Mouse (Mus musculus): ENCODE data around the gene Aqp3.

Gene Aqp3

DNA sequence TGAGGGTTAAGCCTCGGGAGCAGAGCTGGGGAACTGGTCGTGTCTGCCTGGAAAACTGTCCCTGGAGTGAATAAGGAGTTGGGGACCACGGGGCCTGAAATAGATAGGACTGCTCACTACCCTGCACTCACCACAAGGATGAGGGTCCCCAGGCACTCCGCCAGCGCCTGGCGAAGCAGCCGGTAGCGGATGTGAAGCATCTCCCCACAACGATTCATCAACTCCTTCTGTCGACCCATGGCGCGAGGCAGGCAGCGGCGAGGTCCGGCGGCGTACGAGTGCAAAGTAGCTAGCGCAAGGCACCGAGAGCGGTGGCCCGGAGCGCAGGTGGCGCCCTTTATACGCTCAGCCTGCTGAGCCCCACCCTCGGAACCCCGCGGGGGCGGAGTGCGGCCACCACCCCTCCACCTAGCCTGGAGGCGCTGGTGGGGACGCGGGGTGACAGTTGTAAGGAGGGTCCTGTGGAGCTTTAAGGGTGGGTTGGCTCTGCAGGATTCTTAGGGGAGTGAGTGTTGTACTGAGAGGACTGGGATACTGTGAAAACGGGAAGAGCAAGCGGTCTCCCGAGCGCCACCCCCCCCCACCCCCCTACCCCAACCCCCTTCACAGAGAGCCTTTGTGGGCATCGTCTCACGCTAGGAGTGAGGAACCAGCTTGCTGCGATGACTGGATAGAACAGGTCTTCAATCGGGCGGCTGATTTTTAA, at the start of gene Aqp3:
Gene Aqp3, minus strand, starts transcription at position 313 of the 706 bp plus-strand sequence.
- DNase-seq (ENCODE audit: low spot score) = no peak

GRCm38 (mm10) chr4:41142601-41143000, 44.6 kb upstream of the Aqp3 start:
- DNase-seq (ENCODE audit: low spot score) = no peak

- DNase-seq (ENCODE audit: low spot score) = no peak
Measured at GRCm38 (mm10) chr4:41140174-41140875, 42.3 kb upstream of the Aqp3 start.

DNA sequence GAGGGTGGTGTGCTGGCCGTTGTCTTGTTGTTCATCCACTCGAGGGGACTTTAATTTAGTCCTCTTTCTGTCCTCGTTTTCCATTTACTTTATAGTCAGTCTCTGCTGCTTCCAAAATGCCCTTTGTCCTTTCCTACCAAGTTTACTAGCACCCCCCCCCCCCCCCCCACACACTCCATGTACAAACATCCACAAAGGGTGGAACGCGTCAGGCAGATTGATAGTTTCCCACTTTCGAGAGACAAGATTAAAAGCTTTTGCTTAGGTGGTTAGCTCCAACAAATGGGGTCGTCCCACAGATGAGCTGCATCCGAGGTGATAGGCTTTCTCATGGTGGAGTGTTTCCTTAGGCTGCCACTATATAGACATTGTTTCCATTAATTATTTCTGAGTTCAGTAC, 38.8 kb upstream of the Aqp3 start:
- DNase-seq (ENCODE audit: low spot score) = no peak

GRCm38 (mm10) chr4:41136454-41136805, 38.4 kb upstream of the Aqp3 start:
- DNase-seq (ENCODE audit: low spot score) = no peak

DNA sequence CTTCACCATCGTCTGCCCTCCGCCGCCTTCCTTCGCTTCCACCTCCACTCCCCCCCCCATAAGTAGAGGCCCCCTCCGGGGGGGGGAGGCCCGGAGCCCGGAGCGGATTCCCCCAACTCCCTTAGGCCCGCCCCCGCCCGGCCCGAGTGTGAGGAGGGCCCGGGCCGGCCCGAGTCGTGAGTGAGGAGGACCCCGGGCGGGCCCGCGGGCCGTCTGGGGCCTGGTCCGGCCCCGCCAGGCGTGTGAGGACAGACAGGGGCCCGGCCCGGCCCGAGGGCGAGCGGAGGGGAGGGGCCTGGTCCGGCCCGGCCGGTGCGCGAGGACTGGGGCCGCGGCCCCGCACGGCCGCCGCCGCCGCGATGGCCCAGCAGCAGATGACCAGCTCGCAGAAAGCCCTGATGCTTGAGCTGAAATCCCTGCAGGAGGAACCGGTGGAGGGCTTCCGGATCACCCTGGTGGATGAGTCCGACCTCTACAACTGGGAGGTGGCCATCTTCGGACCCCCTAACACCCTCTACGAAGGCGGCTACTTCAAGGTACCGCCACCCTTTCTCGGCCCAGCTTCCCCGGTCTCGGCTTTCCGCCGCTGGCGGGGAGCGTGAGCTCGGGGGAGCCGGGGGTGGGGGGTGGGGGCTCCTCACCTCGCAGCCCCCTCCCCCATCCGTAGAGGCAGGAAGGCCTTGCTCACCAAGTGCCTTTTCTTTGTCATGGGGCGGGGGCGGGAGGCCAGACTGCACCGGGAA, 37.9 kb upstream of the Aqp3 start, which contains the start of gene Ube2r2:
Gene Ube2r2, plus strand, starts transcription at position 33 of the 743 bp plus-strand sequence.
- peak; percentile 77 for DNase-seq (ENCODE audit: low spot score)

DNA sequence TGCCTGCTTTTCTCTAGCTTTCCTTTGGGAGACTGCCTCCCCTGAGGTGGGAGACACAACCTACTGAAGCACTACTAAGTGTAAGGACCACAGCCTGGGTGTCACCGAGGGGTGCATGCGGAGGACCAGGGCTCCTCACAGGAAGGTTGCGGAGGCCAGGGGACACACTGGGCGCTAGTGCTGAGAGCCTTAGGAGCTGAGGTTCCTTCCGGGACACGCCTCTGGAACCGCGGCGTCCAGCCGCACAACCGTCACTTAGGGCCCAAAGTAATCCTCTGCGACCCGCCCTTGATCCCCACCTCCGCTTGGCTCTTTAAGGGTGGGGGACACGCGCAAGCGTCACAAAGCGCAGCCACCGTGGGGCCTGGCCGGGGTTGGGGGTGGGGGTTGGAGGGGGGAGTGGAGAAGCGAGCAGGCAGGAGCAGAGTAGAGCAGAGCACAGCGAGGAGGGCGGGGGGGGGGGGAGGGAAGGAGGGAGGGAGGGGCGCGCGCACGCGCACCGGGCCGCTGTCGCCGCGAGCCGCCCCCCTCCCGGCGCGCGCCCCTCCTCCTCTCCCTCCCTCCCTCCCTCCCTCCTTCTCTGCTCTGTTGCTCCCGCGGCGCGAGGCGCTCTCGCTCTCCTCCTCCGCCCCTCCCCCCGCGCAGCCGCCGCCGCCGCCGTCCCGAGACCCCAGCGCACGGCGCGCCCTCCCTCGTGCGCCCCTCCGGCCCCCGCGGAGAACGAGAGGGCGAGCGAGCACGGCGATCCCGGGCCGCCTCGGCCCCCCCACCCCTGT, 37.1 kb upstream of the Aqp3 start:
- peak; percentile 75 for DNase-seq (ENCODE audit: low spot score)

- DNase-seq (ENCODE audit: low spot score) = no peak
Measured at GRCm38 (mm10) chr4:41133529-41134291, 35.7 kb upstream of the Aqp3 start.

DNA sequence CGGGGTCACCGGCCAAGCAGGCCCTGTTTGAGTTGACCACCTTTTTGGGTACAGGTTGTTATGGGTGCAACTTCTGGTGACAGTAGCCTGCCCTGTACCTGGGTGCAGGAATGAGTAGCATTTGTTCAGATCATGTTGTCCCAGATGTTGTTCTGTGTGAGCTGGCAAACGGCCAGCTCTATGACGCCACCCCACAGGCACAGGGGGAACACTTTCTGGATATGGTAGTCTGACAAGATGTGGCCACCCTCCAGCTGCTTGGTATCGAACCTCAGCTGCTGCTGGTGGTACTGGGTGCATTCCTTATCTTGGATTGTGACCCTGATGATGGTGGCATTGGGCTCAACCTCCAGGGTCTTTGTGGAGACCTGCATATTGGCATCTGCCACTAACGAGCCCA, 34.5 kb upstream of the Aqp3 start:
- DNase-seq (ENCODE audit: low spot score) = no peak

DNA sequence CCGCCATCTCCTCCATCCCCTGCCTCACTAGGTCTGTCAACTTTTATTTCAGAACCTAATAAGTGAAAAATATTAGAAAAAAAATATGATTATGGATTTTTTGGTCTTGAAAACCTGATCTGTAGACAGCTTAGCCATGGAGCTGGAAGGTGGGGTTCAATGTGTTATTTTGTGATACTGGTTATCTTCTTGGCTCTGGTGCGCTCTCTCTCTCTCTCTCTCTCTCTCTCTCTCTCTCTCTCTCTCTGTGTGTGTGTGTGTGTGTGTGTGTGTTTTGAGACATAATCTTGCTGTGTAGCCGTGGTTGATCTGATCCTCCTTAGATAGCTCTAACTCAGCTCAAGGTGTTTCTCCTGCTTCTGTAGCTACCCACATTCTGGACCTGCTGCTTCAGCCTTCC, 31.9 kb upstream of the Aqp3 start:
- no peak for DNase-seq (ENCODE audit: low spot score)

GRCm38 (mm10) chr4:41129406-41129805, 31.4 kb upstream of the Aqp3 start:
- no peak for DNase-seq (ENCODE audit: low spot score)

GRCm38 (mm10) chr4:41124180-41124951, 26.4 kb upstream of the Aqp3 start, which contains the start of gene Nol6:
Gene Nol6 (minus strand): TSS chr4:41124455.
- peak; percentile 99 for DNase-seq (ENCODE audit: low spot score)

GRCm38 (mm10) chr4:41118706-41119292, 20.8 kb upstream of the Aqp3 start:
- no peak for DNase-seq (ENCODE audit: low spot score)

- no peak for DNase-seq (ENCODE audit: low spot score)
Measured at GRCm38 (mm10) chr4:41116817-41117216, 18.8 kb upstream of the Aqp3 start.

- DNase-seq (ENCODE audit: low spot score) = no peak
Measured at GRCm38 (mm10) chr4:41115793-41116192, 17.8 kb upstream of the Aqp3 start.

- DNase-seq (ENCODE audit: low spot score) = no peak
Measured at GRCm38 (mm10) chr4:41115074-41115473, 17.1 kb upstream of the Aqp3 start.

DNA sequence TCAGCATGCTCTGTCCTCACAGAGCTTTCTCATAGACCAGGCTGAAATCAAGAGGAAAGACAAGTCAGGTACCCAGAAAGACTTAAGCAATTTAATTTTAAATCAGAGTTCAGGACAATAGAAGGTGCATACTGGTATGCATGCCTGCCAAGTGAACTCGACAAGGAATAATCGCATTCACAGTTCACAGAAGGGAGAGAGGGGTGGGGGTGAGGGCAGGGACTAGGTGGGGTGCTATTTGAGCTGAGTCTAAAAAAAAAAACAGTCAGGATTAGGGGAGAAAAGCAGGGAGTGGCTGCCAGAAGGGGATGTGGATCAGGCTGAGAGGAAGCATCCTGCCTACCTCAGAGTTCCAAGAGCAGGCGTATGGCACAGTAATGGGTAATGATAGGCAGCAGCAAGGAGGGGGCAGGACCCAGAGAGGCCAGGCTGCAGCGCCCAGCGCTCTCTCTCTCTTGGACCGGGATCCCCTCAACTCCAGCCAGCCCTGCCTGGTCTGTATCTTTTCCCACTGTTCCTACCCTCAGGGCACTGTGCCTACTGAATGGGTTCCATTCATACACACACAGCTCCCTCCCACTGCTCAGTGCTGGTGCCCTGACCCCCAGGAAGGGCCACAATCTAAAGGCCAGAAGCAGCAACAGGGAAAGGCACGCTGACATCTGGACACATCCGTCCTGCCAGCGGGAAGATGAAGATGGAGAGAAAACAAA, 16.5 kb upstream of the Aqp3 start:
- DNase-seq (ENCODE audit: low spot score) = no peak

DNA sequence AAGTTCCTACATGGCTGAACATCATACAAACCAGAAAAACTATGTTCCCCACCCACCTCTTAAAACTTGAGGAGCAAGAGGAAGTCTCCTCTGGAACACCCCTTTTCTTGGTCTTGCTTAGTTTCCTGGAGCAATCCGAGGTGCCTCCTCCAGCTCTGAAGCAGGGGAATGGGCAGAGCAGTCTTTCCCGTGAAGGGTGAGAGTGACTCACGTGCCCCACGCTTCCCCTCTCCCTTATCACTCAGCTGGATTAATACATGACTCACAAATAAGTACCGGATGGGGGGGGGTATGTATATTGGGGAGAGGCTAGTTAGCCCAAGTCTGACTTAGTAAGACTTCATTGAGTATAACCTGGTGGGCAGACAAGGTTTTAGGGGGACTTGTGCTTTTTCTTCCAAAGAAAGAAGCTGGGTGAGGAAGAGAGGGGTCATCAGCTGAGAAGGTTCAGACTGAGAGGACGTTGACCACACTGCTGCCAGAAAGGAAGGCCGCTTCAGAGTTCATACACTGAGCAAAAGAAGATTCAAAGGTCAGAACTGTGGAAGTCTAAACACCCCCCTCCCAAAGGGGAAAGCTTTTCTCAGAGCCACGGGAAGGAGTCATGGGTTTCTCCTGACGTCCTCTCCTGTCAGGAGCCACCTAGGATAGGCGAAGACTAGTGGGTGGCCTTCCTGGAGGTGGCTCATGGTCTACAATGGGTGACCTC, 10.9 kb upstream of the Aqp3 start:
- no peak for DNase-seq (ENCODE audit: low spot score)

DNA sequence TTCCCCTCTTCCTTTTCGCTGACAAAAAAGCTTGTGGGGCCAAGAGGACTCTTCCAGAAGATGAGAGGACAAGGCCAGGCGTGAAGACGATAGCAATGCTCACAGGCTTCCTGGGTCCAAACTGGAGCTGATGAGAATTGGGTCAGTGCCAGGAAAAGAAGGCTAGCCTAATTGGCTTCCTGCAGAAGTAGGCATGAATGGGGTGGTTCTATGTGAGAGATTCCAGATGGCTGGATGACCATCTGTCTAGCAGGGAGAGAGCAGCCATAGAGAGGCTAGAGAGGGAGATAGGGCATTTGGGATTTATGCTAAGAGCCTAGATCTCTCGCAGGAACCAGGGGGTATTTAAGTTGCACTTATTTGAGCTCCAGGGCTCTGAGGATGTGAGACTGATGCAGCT, 9.5 kb upstream of the Aqp3 start:
- DNase-seq (ENCODE audit: low spot score) = no peak
